Mouse (Mus musculus) spleen, adult 2 months (tissue): ENCODE results near the gene Atp6v1b1. TPM values are rescaled to one million over a fixed set of nuclear protein-coding genes. Genes with fewer than 3 reads are reported as not detected.

Experiments
- DNase-seq, 2 experiments: peaks; one replicate each; pipeline versions ENCODE4 v3.0.0 to v3.0.0-alpha.2; 2012 to 2021; ENCODE audit warnings: low spot score in 2 of 2, low read depth in 1 of 2
- H3K27ac ChIP-seq: fragments of 200-500 bp; 2 replicates; pipeline ENCODE4 v1.5.1; 2012; ENCODE audit warnings: low read length, inconsistent platforms; ENCODE audit not compliant: insufficient read depth
- H3K27me3 ChIP-seq: fragments of 200-500 bp; 2 replicates; pipeline ENCODE4 v1.6.1; 2012; ENCODE audit warnings: mild to moderate bottlenecking, moderate library complexity, low read length, inconsistent platforms; ENCODE audit not compliant: control insufficient read depth, insufficient read depth
- H3K36me3 ChIP-seq: fragments of 200-500 bp; 2 replicates; pipeline ENCODE4 v1.6.1; 2012; ENCODE audit warnings: mild to moderate bottlenecking, low read length, inconsistent platforms; ENCODE audit not compliant: control insufficient read depth, insufficient read depth
- H3K4me1 ChIP-seq: fragments of 200-500 bp; 2 replicates; pipeline ENCODE4 v1.6.1; 2011; ENCODE audit warnings: inconsistent platforms; ENCODE audit not compliant: control insufficient read depth, insufficient read depth, insufficient read length
- H3K4me3 ChIP-seq: fragments of 200-500 bp; 2 replicates; pipeline ENCODE4 v1.5.1; 2011; ENCODE audit warnings: mild to moderate bottlenecking, inconsistent platforms; ENCODE audit not compliant: insufficient read depth, insufficient read length; ENCODE audit errors: extremely low read depth
- CTCF ChIP-seq: fragments of 200-500 bp; IDR thresholded peaks from 2 replicates; pipeline ENCODE4 v1.5.1; 2011; ENCODE audit warnings: mild to moderate bottlenecking, inconsistent platforms; ENCODE audit not compliant: insufficient read depth, insufficient read length, insufficient replicate concordance; ENCODE audit errors: extremely low read depth
- POLR2A ChIP-seq: fragments of 200-500 bp; IDR thresholded peaks from 2 replicates; pipeline ENCODE4 v1.6.1; 2011; ENCODE audit warnings: low read depth, low read length, inconsistent platforms
- WGBS: fragments of 180-500 bp; shearing (Covaris S2); methylation state at CpG from one replicate; pipeline ENCODE4 v1.1.7; 2018; 5-methylcytosine and 5-hydroxymethylcytosine counted together
- polyA plus RNA-seq: library from polyadenylated mRNA; depleted of rRNA; stranded (reverse); fragments of >200 nt; gene quantifications from 2 replicates; pipeline ENCODE4 v1.2.3, GENCODE M21; 2012; rRNA removed

The Atp6v1b1 gene
- polyA plus RNA-seq, result 0.14 TPM in 1 of 2 replicates, not detected in the other

GRCm38 (mm10) chr6:83742761-83743160 is at the start of gene Atp6v1b1:
Atp6v1b1 (plus strand) TSS chr6:83742990.
- H3K36me3 ChIP-seq, result no peaks in the 10 kb centered on the region
- no peaks in the 10 kb centered on the region for H3K27me3 ChIP-seq
- no peak within 1 kb of the TSS for H3K27ac ChIP-seq
- TF ChIP-seq CTCF, result no peak
- no peak for TF ChIP-seq POLR2A
- no peak within 1 kb of the TSS for H3K4me3 ChIP-seq
- WGBS, result 77% methylated on average over 5 of the region's 5 CpGs
- DNase-seq, result no peak
- no peaks in the 10 kb centered on the region for H3K4me1 ChIP-seq

- Histone ChIP-seq H3K27ac (no peak overlapping the region), H3K27me3 (peaks cover 2% of the 10 kb centered on the region; the same call in 1 of the 2 replicates), H3K36me3 (no peaks in the 10 kb centered on the region), H3K4me1 (no peaks in the 10 kb centered on the region), H3K4me3 (no peak overlapping the region)
- TF ChIP-seq POLR2A (no peak), CTCF (peak; percentile 45; the same call in 1 of the 2 replicates)
- 1% methylated on average over 9 of the region's 9 CpGs for WGBS
- peak; percentile 16 to 39 for DNase-seq
Measured at GRCm38 (mm10) chr6:83693835-83694234, 49.0 kb upstream of the Atp6v1b1 start.

GRCm38 (mm10) chr6:83695731-83696130 is 47.1 kb upstream of the Atp6v1b1 start:
- H3K27me3 ChIP-seq, result peaks cover 6% of the 10 kb centered on the region
- no peaks in the 10 kb centered on the region for H3K36me3 ChIP-seq
- TF ChIP-seq CTCF, result no peak
- TF ChIP-seq POLR2A, result no peak
- no peak overlapping the region for H3K27ac ChIP-seq
- H3K4me1 ChIP-seq, result no peaks in the 10 kb centered on the region
- WGBS, result 13% methylated on average over 3 of the region's 3 CpGs
- no peak overlapping the region for H3K4me3 ChIP-seq
- DNase-seq, result no peak

GRCm38 (mm10) chr6:83696684-83697083 is 46.1 kb upstream of the Atp6v1b1 start:
- 1% methylated on average over 7 of the region's 7 CpGs for WGBS
- TF ChIP-seq CTCF (no peak), POLR2A (no peak)
- no peak for DNase-seq
- Histone ChIP-seq H3K36me3 (no peaks in the 10 kb centered on the region), H3K4me3 (no peak overlapping the region), H3K27ac (no peak overlapping the region), H3K4me1 (no peaks in the 10 kb centered on the region), H3K27me3 (peaks cover 8% of the 10 kb centered on the region)

GRCm38 (mm10) chr6:83697932-83698331 is 44.9 kb upstream of the Atp6v1b1 start:
- TF ChIP-seq CTCF, result no peak
- TF ChIP-seq POLR2A, result no peak
- H3K4me1 ChIP-seq, result no peaks in the 10 kb centered on the region
- no peak for DNase-seq
- WGBS, result 11% methylated on average over 8 of the region's 8 CpGs
- no peak overlapping the region for H3K27ac ChIP-seq
- peaks cover 16% of the 10 kb centered on the region for H3K27me3 ChIP-seq
- no peaks in the 10 kb centered on the region for H3K36me3 ChIP-seq
- no peak overlapping the region for H3K4me3 ChIP-seq

- TF ChIP-seq CTCF, result no peak
- TF ChIP-seq POLR2A, result no peak
- no peaks in the 10 kb centered on the region for H3K4me1 ChIP-seq
- DNase-seq, result no peak
- H3K27ac ChIP-seq, result no peak overlapping the region
- H3K4me3 ChIP-seq, result no peak overlapping the region
- H3K36me3 ChIP-seq, result no peaks in the 10 kb centered on the region
- H3K27me3 ChIP-seq, result peaks cover 22% of the 10 kb centered on the region
- 8% methylated on average over 5 of the region's 5 CpGs for WGBS
Measured at GRCm38 (mm10) chr6:83699971-83700370, 42.8 kb upstream of the Atp6v1b1 start.

- Histone ChIP-seq H3K27me3 (peaks cover 22% of the 10 kb centered on the region), H3K27ac (no peak overlapping the region), H3K4me3 (no peak overlapping the region), H3K36me3 (no peaks in the 10 kb centered on the region), H3K4me1 (no peaks in the 10 kb centered on the region)
- WGBS, result 5% methylated on average over 11 of the region's 11 CpGs
- TF ChIP-seq CTCF (no peak), POLR2A (no peak)
- no peak for DNase-seq
Measured at GRCm38 (mm10) chr6:83701001-83701400, 41.8 kb upstream of the Atp6v1b1 start.
